Mouse (Mus musculus) kidney, embryonic 15.5 days (tissue): ENCODE measurements around the gene Fam240a. TPM values are rescaled to one million over a fixed set of nuclear protein-coding genes. Genes with fewer than 3 reads are reported as not detected.

Experiments used
- ATAC-seq: fragments of 200-750 bp; cut with Nextera tagmentation; replicated peaks from 2 replicates; pipeline ENCODE4 v1.8.0; 2017; ENCODE audit warnings: moderate TSS enrichment; ENCODE audit not compliant: low FRiP score
- H3K27ac ChIP-seq: fragments of 300-500 bp; sonication (generic); 2 replicates; pipeline ENCODE4 v1.5.1; 2015; ENCODE audit warnings: mild to moderate bottlenecking, inconsistent platforms
- H3K27me3 ChIP-seq: fragments of 300-500 bp; sonication (generic); 2 replicates; pipeline ENCODE4 v1.6.1; 2015; ENCODE audit warnings: inconsistent platforms
- H3K36me3 ChIP-seq: fragments of 300-500 bp; sonication (generic); 2 replicates; pipeline ENCODE4 v1.6.1; 2015; ENCODE audit warnings: inconsistent platforms
- H3K4me1 ChIP-seq: fragments of 300-500 bp; sonication (generic); 2 replicates; pipeline ENCODE4 v1.6.1; 2015; ENCODE audit warnings: inconsistent platforms
- H3K4me2 ChIP-seq: fragments of 300-500 bp; sonication (generic); 2 replicates; pipeline ENCODE4 v1.6.1; 2015; ENCODE audit warnings: moderate library complexity, mild to moderate bottlenecking, inconsistent platforms
- H3K4me3 ChIP-seq: fragments of 300-500 bp; sonication (generic); replicated peaks from 2 replicates; pipeline ENCODE4 v1.5.1; 2015; ENCODE audit warnings: mild to moderate bottlenecking, inconsistent platforms
- H3K9ac ChIP-seq: fragments of 300-500 bp; sonication (generic); 2 replicates; pipeline ENCODE4 v1.6.1; 2015; ENCODE audit warnings: mild to moderate bottlenecking, inconsistent platforms
- H3K9me3 ChIP-seq: fragments of 300-500 bp; sonication (generic); replicated peaks from 2 replicates; pipeline ENCODE4 v1.6.1; 2016; ENCODE audit warnings: inconsistent platforms
- WGBS: fragments of 180-500 bp; shearing (Covaris S2); methylation state at CpG from one replicate; pipeline ENCODE4 v1.1.7; 2015; ENCODE audit warnings: mixed read lengths; 5-methylcytosine and 5-hydroxymethylcytosine counted together
- polyA plus RNA-seq: library from polyadenylated mRNA; unstranded; fragments of >200 nt; fragmentation: Nextera tagmentation; extraction: Ambion mirVana; gene quantifications from 2 replicates; pipeline ENCODE4 v1.2.1, GENCODE M21; 2015

Fam240a gene
- polyA plus RNA-seq, 1 experiment from 2014 or later: not detected

DNA sequence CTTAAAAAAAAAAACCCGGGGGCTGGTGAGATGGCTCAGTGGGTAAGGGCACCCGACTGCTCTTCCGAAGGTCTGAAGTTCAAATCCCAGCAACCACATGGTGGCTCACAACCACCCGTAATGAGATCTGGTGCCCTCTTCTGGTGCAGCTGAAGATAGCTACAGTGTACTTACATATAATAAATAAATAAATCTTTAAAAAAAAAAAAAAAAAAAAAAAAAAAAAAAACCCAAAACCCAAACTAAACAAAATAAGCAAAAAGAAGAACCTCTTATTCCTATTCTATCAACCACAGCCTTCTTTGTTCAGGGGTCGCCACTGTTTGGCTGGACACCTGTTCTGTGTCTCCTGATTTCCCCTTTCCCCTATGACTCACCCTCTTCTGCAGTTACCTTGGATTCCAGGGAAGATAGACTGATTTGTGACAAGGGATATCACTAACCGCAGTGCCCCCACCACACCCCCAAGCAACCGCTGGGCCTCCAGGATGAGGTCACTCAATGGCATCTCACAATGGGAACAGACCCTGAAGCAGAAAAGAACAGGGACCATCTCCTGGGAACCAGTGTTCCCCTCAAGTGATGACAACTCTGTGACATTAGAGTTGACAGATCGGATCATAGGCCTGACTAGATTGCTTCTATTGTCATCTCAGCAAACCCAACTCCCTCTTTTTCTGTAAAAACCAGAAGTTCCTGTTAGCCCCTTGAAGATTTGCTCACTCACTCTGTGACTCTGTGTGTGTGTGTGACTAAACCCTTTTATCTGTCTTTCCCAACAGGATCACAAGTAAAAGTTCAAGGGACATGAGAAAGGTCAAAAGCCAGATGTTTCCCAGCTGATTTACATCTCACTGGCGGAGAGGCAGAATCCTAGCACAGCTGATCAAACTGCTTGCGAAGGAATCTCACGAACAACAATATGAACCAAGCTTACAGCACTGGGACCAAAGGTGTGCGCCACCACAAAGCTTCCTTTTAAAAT lies 21.1 kb upstream of the Fam240a start:
- no peaks in the 10 kb centered on the region for H3K4me1 ChIP-seq
- WGBS: 74% methylated on average over 12 of the region's 12 CpGs
- no peak for ATAC-seq

GRCm38 (mm10) chr9:110935941-110936340 lies 19.3 kb upstream of the Fam240a start:
- H3K4me1 ChIP-seq: no peaks in the 10 kb centered on the region
- no peaks in the 10 kb centered on the region for H3K27me3 ChIP-seq
- ATAC-seq: no peak
- H3K27ac ChIP-seq: no peak overlapping the region
- no peaks in the 10 kb centered on the region for H3K36me3 ChIP-seq
- no peak overlapping the region for H3K4me3 ChIP-seq
- no peaks in the 10 kb centered on the region for H3K9me3 ChIP-seq
- no peak overlapping the region for H3K9ac ChIP-seq
- 80% methylated on average over 7 of the region's 7 CpGs for WGBS
- no peak overlapping the region for H3K4me2 ChIP-seq

More for the DNA sequence above, 21.1 kb upstream of the Fam240a start:
- H3K27ac ChIP-seq: no peak overlapping the region
- H3K36me3 ChIP-seq: no peaks in the 10 kb centered on the region
- no peak overlapping the region for H3K4me3 ChIP-seq
- H3K9me3 ChIP-seq: no peaks in the 10 kb centered on the region
- no peak overlapping the region for H3K9ac ChIP-seq
- H3K27me3 ChIP-seq: no peaks in the 10 kb centered on the region
- H3K4me2 ChIP-seq: no peak overlapping the region

DNA sequence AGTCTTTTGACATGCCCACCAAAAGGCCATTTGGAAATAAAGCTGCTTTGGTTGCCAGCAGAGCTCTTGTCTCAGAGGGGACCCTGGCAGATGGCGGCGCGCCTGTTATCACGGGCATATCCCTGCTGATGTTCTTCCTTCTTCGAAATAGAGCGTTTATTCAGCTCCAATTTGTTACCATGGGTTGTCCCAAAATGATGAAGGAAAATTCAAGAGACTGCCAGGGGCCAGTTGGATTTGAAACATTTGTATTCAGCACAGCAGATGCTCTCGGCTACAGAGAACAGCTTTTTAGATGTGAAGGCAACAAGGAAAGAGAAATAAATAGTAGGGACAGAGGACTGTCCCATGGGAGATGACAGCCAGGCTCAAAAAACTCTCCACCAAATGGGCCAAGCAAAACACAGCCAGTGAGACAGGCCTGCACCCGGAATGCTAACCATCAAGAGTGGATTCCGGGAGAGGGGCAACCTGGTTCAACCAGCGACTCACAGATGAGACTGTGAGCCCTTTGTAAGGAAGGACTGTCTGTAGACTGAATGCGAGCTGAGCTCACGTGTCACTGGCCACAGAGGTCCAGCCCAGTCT lies 17.3 kb upstream of the Fam240a start:
- Histone ChIP-seq H3K4me3 (no peak overlapping the region), H3K9ac (no peak overlapping the region), H3K36me3 (no peaks in the 10 kb centered on the region), H3K4me1 (no peaks in the 10 kb centered on the region), H3K27ac (no peak overlapping the region), H3K27me3 (no peaks in the 10 kb centered on the region), H3K4me2 (no peak overlapping the region), H3K9me3 (no peaks in the 10 kb centered on the region)
- WGBS: 81% methylated on average over 12 of the region's 12 CpGs
- ATAC-seq: no peak

- H3K4me3 ChIP-seq: no peak overlapping the region
- H3K27me3 ChIP-seq: no peaks in the 10 kb centered on the region
- H3K9me3 ChIP-seq: no peaks in the 10 kb centered on the region
- no peak overlapping the region for H3K4me2 ChIP-seq
- no peaks in the 10 kb centered on the region for H3K4me1 ChIP-seq
- no peaks in the 10 kb centered on the region for H3K36me3 ChIP-seq
- H3K27ac ChIP-seq: no peak overlapping the region
- WGBS: 80% methylated on average over 6 of the region's 6 CpGs
- no peak overlapping the region for H3K9ac ChIP-seq
- ATAC-seq: no peak
Measured at GRCm38 (mm10) chr9:110931573-110931972, 14.9 kb upstream of the Fam240a start.

DNA sequence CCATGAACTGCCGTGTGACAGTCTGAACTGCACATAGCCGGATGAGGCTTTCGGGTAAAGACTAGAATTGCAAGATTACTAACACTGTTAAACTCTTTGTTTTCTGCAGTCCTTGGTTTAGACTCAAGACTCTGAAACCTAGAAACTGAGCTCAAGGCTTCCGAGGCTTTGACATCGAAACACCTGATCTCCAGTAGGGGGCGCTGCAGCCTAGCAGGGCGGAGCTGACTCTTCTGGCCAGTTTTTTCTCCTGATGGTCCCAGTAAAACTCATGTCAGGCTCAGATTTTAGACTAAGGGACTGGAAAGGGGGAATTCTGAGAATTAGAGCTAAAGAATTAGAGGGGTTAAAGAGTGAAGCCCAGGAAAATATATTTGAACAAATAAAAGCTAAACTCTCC lies 6.1 kb upstream of the Fam240a start:
- Histone ChIP-seq H3K9me3 (no peaks in the 10 kb centered on the region), H3K9ac (no peak overlapping the region), H3K27me3 (no peaks in the 10 kb centered on the region), H3K27ac (no peak overlapping the region), H3K4me3 (no peak overlapping the region), H3K36me3 (no peaks in the 10 kb centered on the region), H3K4me1 (0 out of 2 replicates have a peak, but pooled peaks cover 2% of the 10 kb centered on the region), H3K4me2 (no peak overlapping the region)
- no peak for ATAC-seq
- 18% methylated on average over 7 of the region's 7 CpGs for WGBS

DNA sequence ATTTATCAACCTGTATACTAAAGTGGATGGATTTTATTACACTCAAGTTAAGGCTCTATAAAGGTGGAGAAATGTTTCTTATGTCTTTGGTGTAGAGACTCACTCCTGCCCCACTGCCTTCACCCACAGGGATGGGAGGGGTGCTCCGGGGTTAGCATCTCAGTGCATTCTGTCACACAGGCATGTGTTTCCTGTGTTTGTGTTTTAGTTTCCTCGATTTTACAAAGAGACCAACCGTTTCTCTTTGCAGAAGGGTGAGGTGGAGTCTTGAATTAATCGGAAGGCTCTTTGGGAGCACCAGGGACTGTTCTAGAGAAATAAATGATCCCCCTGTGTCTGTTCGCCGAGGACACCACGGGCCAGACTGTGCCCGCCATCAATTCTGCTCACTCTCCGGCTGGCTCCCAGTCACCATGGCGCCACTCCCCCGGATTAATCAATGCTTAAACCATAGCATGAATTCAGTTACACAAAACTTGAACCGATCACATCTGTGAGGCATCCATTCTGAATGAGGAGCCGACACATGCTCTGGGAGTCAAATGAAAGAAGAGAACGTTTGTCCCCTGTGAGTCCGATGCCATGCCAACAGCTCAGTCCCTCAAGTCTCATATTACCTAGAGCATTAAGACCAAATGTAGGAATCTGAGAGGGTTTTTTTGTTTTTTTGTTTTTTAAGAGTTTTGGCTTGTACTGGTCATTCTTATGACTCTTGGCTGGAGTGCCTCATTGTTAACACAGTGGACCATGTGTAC lies 4.2 kb upstream of the Fam240a start:
- H3K27ac ChIP-seq: no peak overlapping the region
- 0 out of 2 replicates have a peak, but pooled peaks cover 2% of the 10 kb centered on the region for H3K4me1 ChIP-seq
- no peak overlapping the region for H3K4me2 ChIP-seq
- no peak overlapping the region for H3K4me3 ChIP-seq
- H3K9ac ChIP-seq: no peak overlapping the region
- H3K27me3 ChIP-seq: no peaks in the 10 kb centered on the region
- no peak for ATAC-seq
- WGBS: 53% methylated on average over 15 of the region's 15 CpGs
- H3K36me3 ChIP-seq: no peaks in the 10 kb centered on the region
- no peaks in the 10 kb centered on the region for H3K9me3 ChIP-seq

- H3K4me3 ChIP-seq: no peak overlapping the region
- H3K4me1 ChIP-seq: no peaks in the 10 kb centered on the region
- H3K27me3 ChIP-seq: no peaks in the 10 kb centered on the region
- no peaks in the 10 kb centered on the region for H3K36me3 ChIP-seq
- H3K9me3 ChIP-seq: no peaks in the 10 kb centered on the region
- no peak overlapping the region for H3K4me2 ChIP-seq
- WGBS: 52% methylated on average over 8 of the region's 8 CpGs
- no peak overlapping the region for H3K27ac ChIP-seq
- no peak for ATAC-seq
- no peak overlapping the region for H3K9ac ChIP-seq
Measured at GRCm38 (mm10) chr9:110915466-110915865, 1.2 kb downstream of the Fam240a start.

GRCm38 (mm10) chr9:110914631-110915236 lies 1.9 kb downstream of the Fam240a start:
- H3K27me3 ChIP-seq: no peaks in the 10 kb centered on the region
- no peaks in the 10 kb centered on the region for H3K9me3 ChIP-seq
- H3K4me1 ChIP-seq: no peaks in the 10 kb centered on the region
- 62% methylated on average over 21 of the region's 21 CpGs for WGBS
- H3K9ac ChIP-seq: no peak overlapping the region
- H3K4me3 ChIP-seq: no peak overlapping the region
- no peak overlapping the region for H3K4me2 ChIP-seq
- no peak overlapping the region for H3K27ac ChIP-seq
- H3K36me3 ChIP-seq: no peaks in the 10 kb centered on the region
- ATAC-seq: no peak

- no peaks in the 10 kb centered on the region for H3K4me1 ChIP-seq
- no peaks in the 10 kb centered on the region for H3K36me3 ChIP-seq
- no peak overlapping the region for H3K9ac ChIP-seq
- no peak overlapping the region for H3K4me3 ChIP-seq
- H3K27me3 ChIP-seq: no peaks in the 10 kb centered on the region
- H3K9me3 ChIP-seq: no peaks in the 10 kb centered on the region
- ATAC-seq: no peak
- H3K4me2 ChIP-seq: no peak overlapping the region
- H3K27ac ChIP-seq: no peak overlapping the region
- WGBS: 78% methylated on average over 6 of the region's 6 CpGs
Measured at GRCm38 (mm10) chr9:110909371-110909967, 7.2 kb downstream of the Fam240a start.

DNA sequence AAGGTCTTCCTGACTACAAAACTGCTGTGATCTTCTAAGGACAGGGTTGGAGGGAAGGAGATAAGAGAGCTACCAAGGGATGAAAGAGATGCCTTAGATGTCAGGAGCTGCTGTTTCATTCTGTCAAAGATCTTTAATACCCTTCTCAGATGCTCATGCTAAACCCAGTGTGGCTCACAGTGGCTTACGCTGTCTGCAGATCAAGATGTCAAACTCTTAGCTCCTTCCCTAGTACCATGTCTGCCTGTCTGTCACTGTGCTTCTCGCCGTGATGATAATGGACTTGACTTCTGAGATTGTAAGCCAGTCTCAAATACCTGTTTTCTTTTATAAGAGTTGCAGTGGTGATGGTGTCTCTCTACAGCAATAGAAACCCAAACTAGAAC lies 8.0 kb downstream of the Fam240a start:
- H3K4me3 ChIP-seq: no peak overlapping the region
- no peak overlapping the region for H3K9ac ChIP-seq
- ATAC-seq: no peak
- 89% methylated on average over 3 of the region's 3 CpGs for WGBS
- no peaks in the 10 kb centered on the region for H3K27me3 ChIP-seq
- H3K4me1 ChIP-seq: no peaks in the 10 kb centered on the region
- H3K9me3 ChIP-seq: no peaks in the 10 kb centered on the region
- no peak overlapping the region for H3K4me2 ChIP-seq
- H3K36me3 ChIP-seq: no peaks in the 10 kb centered on the region
- no peak overlapping the region for H3K27ac ChIP-seq

GRCm38 (mm10) chr9:110907838-110908630 lies 8.6 kb downstream of the Fam240a start:
- Histone ChIP-seq H3K9me3 (no peaks in the 10 kb centered on the region), H3K4me2 (no peak overlapping the region), H3K4me1 (no peaks in the 10 kb centered on the region), H3K27ac (no peak overlapping the region), H3K4me3 (no peak overlapping the region), H3K36me3 (no peaks in the 10 kb centered on the region), H3K9ac (no peak overlapping the region), H3K27me3 (no peaks in the 10 kb centered on the region)
- ATAC-seq: no peak
- 81% methylated on average over 4 of the region's 4 CpGs for WGBS
